Mouse (Mus musculus) brain, embryonic 14.5 days (tissue): Measurements from ENCODE around the gene Aifm3.

ENCODE experiments used
- CTCF ChIP-seq: fragments of 200-500 bp; IDR thresholded peaks from 2 replicates; pipeline ENCODE4 v1.5.1; 2012; ENCODE audit warnings: inconsistent platforms, mild to moderate bottlenecking, moderate library complexity, borderline replicate concordance; ENCODE audit not compliant: insufficient read depth, insufficient read length; ENCODE audit errors: extremely low read depth
- POLR2A ChIP-seq: fragments of 200-500 bp; IDR thresholded peaks from 2 replicates; pipeline ENCODE4 v1.6.1; 2012; ENCODE audit warnings: mild to moderate bottlenecking, inconsistent platforms, borderline replicate concordance; ENCODE audit not compliant: poor library complexity, insufficient read depth, insufficient read length, severe bottlenecking; ENCODE audit errors: extremely low read depth

DNA sequence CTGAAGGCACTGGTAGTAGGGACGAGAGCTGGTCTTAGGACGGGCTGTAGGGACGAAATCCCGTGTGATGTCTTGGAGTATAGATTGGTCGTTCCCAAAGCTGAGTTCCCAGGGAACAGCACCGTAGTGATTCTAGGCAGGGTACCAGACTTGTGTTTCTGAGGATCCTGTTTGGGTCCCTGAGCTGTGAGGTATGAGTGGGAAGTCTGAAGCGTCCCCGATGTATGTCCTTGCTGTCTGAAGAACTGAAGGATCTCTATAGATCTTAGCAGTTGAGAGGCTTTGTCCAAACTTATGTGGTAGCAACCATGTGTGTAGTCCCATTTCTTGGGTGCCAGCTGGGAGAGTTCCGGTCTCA lies 19.8 kb downstream of the Aifm3 start:
- no peak for TF ChIP-seq CTCF
- no peak for TF ChIP-seq POLR2A
